Mouse (Mus musculus) brain, embryonic 14.5 days (tissue): ENCODE measurements around the gene Alpk3.

Experiments
- CTCF ChIP-seq: fragments of 200-500 bp; IDR thresholded peaks from 2 replicates; pipeline ENCODE4 v1.5.1; 2012; ENCODE audit warnings: inconsistent platforms, mild to moderate bottlenecking, moderate library complexity, borderline replicate concordance; ENCODE audit not compliant: insufficient read depth, insufficient read length; ENCODE audit errors: extremely low read depth
- POLR2A ChIP-seq: fragments of 200-500 bp; IDR thresholded peaks from 2 replicates; pipeline ENCODE4 v1.6.1; 2012; ENCODE audit warnings: mild to moderate bottlenecking, inconsistent platforms, borderline replicate concordance; ENCODE audit not compliant: poor library complexity, insufficient read depth, insufficient read length, severe bottlenecking; ENCODE audit errors: extremely low read depth

DNA sequence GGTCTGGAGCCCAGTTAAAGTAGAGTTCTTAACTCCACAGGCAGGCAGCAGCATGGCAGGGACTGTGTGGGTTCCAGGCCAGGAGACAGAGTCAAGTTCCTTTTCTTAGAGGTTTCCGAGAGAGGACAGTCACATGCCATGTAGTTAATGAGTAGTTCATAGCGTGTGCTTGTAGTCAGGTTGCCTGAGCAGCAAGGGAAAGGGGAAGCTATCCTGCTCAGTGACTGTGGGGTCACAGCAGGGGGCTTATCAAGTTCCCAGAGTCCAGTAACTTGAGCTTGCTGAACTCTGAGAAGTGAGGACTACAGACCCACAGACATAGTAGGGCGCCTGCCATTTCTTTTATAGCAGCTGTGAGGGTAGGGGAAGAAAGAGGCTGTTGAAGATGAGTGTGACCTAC is 63.7 kb downstream of the Alpk3 start:
- TF ChIP-seq CTCF (no peak), POLR2A (no peak)
